Mouse (Mus musculus): Measurements from ENCODE around the gene Pcca.

The Pcca gene

GRCm38 (mm10) chr14:122648214-122648613 is 114.1 kb downstream of the Pcca start:
- no peak for DNase-seq (ENCODE audit: low read depth)

GRCm38 (mm10) chr14:122649336-122649950 is 115.3 kb downstream of the Pcca start:
- no peak for DNase-seq (ENCODE audit: low read depth)

GRCm38 (mm10) chr14:122651681-122652080 is 117.6 kb downstream of the Pcca start:
- no peak for DNase-seq (ENCODE audit: low read depth)

- no peak for DNase-seq (ENCODE audit: low read depth)
Observed at GRCm38 (mm10) chr14:122675661-122676060, 141.5 kb downstream of the Pcca start.

GRCm38 (mm10) chr14:122683645-122684044 is 149.5 kb downstream of the Pcca start:
- no peak for DNase-seq (ENCODE audit: low read depth)

- no peak for DNase-seq (ENCODE audit: low read depth)
Observed at GRCm38 (mm10) chr14:122684250-122684649, 150.1 kb downstream of the Pcca start.

GRCm38 (mm10) chr14:122684811-122685210 is 150.7 kb downstream of the Pcca start:
- no peak for DNase-seq (ENCODE audit: low read depth)

- DNase-seq (ENCODE audit: low read depth): no peak
Observed at GRCm38 (mm10) chr14:122687398-122687797, 153.3 kb downstream of the Pcca start.

- no peak for DNase-seq (ENCODE audit: low read depth)
Observed at GRCm38 (mm10) chr14:122688378-122688777, 154.3 kb downstream of the Pcca start.

GRCm38 (mm10) chr14:122689136-122689815 is 155.2 kb downstream of the Pcca start:
- no peak for DNase-seq (ENCODE audit: low read depth)

GRCm38 (mm10) chr14:122691555-122691954 is 157.4 kb downstream of the Pcca start:
- DNase-seq (ENCODE audit: low read depth): no peak

- no peak for DNase-seq (ENCODE audit: low read depth)
Observed at GRCm38 (mm10) chr14:122700333-122700732, 166.2 kb downstream of the Pcca start.

- DNase-seq (ENCODE audit: low read depth): no peak
Observed at GRCm38 (mm10) chr14:122713793-122714192, 179.7 kb downstream of the Pcca start.

- no peak for DNase-seq (ENCODE audit: low read depth)
Observed at GRCm38 (mm10) chr14:122714911-122715310, 180.8 kb downstream of the Pcca start.

GRCm38 (mm10) chr14:122716057-122716456 is 181.9 kb downstream of the Pcca start:
- DNase-seq (ENCODE audit: low read depth): no peak

- DNase-seq (ENCODE audit: low read depth): no peak
Observed at GRCm38 (mm10) chr14:122719496-122720080, 185.5 kb downstream of the Pcca start.

GRCm38 (mm10) chr14:122720989-122721388 is 186.9 kb downstream of the Pcca start:
- no peak for DNase-seq (ENCODE audit: low read depth)

GRCm38 (mm10) chr14:122721750-122722149 is 187.6 kb downstream of the Pcca start:
- no peak for DNase-seq (ENCODE audit: low read depth)

GRCm38 (mm10) chr14:122726456-122726855 is 192.3 kb downstream of the Pcca start:
- DNase-seq (ENCODE audit: low read depth): no peak

GRCm38 (mm10) chr14:122729431-122730073 is 195.4 kb downstream of the Pcca start:
- DNase-seq (ENCODE audit: low read depth): no peak

- DNase-seq (ENCODE audit: low read depth): no peak
Observed at GRCm38 (mm10) chr14:122730921-122731551, 196.9 kb downstream of the Pcca start.

GRCm38 (mm10) chr14:122736806-122737205 is 202.7 kb downstream of the Pcca start:
- DNase-seq (ENCODE audit: low read depth): no peak

Measured in c-Kit-positive CD71-negative TER-119-negative erythroid progenitor cells, embryonic 14.5 days (primary cell).